Mouse (Mus musculus) heart, postnatal 0 days (tissue): ENCODE results near the gene 9930022D16Rik.

Experiments
- CTCF ChIP-seq: IDR thresholded peaks from 2 replicates; pipeline ENCODE4 v1.5.1; 2016; ENCODE audit warnings: antibody characterized with exemption, control low read depth, low read depth
- EP300 ChIP-seq: IDR thresholded peaks from 2 replicates; pipeline ENCODE4 v1.6.1; 2016; ENCODE audit warnings: antibody characterized with exemption, low read depth

- TF ChIP-seq CTCF (no peak), EP300 (no peak)
Observed at GRCm38 (mm10) chr11:109426272-109426586, 12.5 kb downstream of the 9930022D16Rik start.
